Mouse (Mus musculus) CH12.LX (cell line): Measurements from ENCODE around the gene Fam207a. TPM values are rescaled to one million over a fixed set of nuclear protein-coding genes. Genes with fewer than 3 reads are reported as not detected.

Experiments
- DNase-seq: peaks from one replicate; pipeline ENCODE4 v3.0.0-alpha.2; 2013; ENCODE audit errors: extremely low read depth
- H3K27ac ChIP-seq: 2 replicates; pipeline ENCODE4 v1.5.1; 2012; ENCODE audit warnings: low read depth, mild to moderate bottlenecking, control low read depth, moderate library complexity; ENCODE audit not compliant: insufficient read depth
- H3K27me3 ChIP-seq: replicated peaks from 2 replicates; pipeline ENCODE3; 2012; ENCODE audit warnings: inconsistent platforms
- H3K36me3 ChIP-seq, 2 experiments: replicated peaks in 1 of 2; 2 replicates each; pipeline versions ENCODE3 to v1.6.1; 2012; ENCODE audit warnings: inconsistent platforms in 1 of 2, low read length in 1 of 2, mild to moderate bottlenecking in 1 of 2, mixed read lengths in 1 of 2, moderate library complexity in 1 of 2; ENCODE audit not compliant: control insufficient read depth in 1 of 2, insufficient read depth in 1 of 2
- H3K4me1 ChIP-seq, 2 experiments: 2 replicates each; pipeline ENCODE4 v1.6.1; 2012; ENCODE audit warnings: inconsistent platforms in 1 of 2, moderate library complexity in 1 of 2; ENCODE audit not compliant: insufficient read depth in 2 of 2, control insufficient read depth in 1 of 2
- H3K4me2 ChIP-seq: 2 replicates; pipeline ENCODE4 v1.6.1; 2012; ENCODE audit warnings: low read depth, mild to moderate bottlenecking, control low read depth; ENCODE audit not compliant: poor library complexity, insufficient read depth, severe bottlenecking
- H3K4me3 ChIP-seq, 3 experiments: fragments of 150-350 bp in 1 of 3; sonication (generic) in 1 of 3; replicated peaks in 1 of 3; 2 replicates each; pipeline versions ENCODE3 to v1.5.1; 2011 to 2012; ENCODE audit warnings: low read depth in 2 of 3, low read length in 2 of 3, mild to moderate bottlenecking in 2 of 3, moderate library complexity in 2 of 3, control low read depth in 1 of 3, improper control_type of control experiment in 1 of 3, inconsistent platforms in 1 of 3, mixed read lengths in 1 of 3; ENCODE audit not compliant: poor library complexity in 1 of 3
- H3K79me2 ChIP-seq: replicated peaks from 2 replicates; pipeline ENCODE4 v1.6.1; 2012; ENCODE audit warnings: mild to moderate bottlenecking, moderate library complexity; ENCODE audit not compliant: control insufficient read depth, poor library complexity, insufficient read depth, severe bottlenecking; ENCODE audit errors: extremely low read depth
- H3K9ac ChIP-seq: 2 replicates; pipeline ENCODE4 v1.6.1; 2012; ENCODE audit warnings: low read depth, mild to moderate bottlenecking, control low read depth, moderate library complexity; ENCODE audit not compliant: insufficient read depth
- H3K9me3 ChIP-seq: replicated peaks from 2 replicates; pipeline ENCODE3; 2012; ENCODE audit warnings: low read length, inconsistent platforms, mixed read lengths
- CHD1 ChIP-seq: IDR thresholded peaks from 2 replicates; pipeline ENCODE4 v1.6.1; 2012; ENCODE audit warnings: low read depth, low read length, improper control_type of control experiment, inconsistent platforms
- GABPA ChIP-seq: IDR thresholded peaks from 2 replicates; pipeline ENCODE4 v1.6.1; 2012; ENCODE audit warnings: low read depth, low read length, improper control_type of control experiment, inconsistent platforms; ENCODE audit not compliant: insufficient replicate concordance
- HCFC1 ChIP-seq: IDR thresholded peaks from 2 replicates; pipeline ENCODE4 v1.6.1; 2012; ENCODE audit warnings: low read depth, mild to moderate bottlenecking, inconsistent platforms, low read length, improper control_type of control experiment
- IRF4 ChIP-seq: IDR thresholded peaks from 2 replicates; pipeline ENCODE4 v1.6.1; 2014; ENCODE audit warnings: low read depth, mild to moderate bottlenecking, inconsistent platforms, low read length, improper control_type of control experiment
- MAFK ChIP-seq: IDR thresholded peaks from 2 replicates; pipeline ENCODE4 v1.6.1; 2011; ENCODE audit warnings: low read length, improper control_type of control experiment; ENCODE audit not compliant: insufficient replicate concordance
- MEF2A ChIP-seq: IDR thresholded peaks from 2 replicates; pipeline ENCODE4 v1.6.1; 2014; ENCODE audit warnings: low read depth, mild to moderate bottlenecking, inconsistent platforms, low read length, improper control_type of control experiment, borderline replicate concordance
- TCF12 ChIP-seq: IDR thresholded peaks from 2 replicates; pipeline ENCODE4 v1.6.1; 2014; ENCODE audit warnings: low read depth, mild to moderate bottlenecking, inconsistent platforms, low read length, improper control_type of control experiment
- USF2 ChIP-seq: conservative IDR thresholded peaks from 2 replicates; pipeline ENCODE4 v1.6.1; 2011; ENCODE audit warnings: low read depth, low read length, improper control_type of control experiment
- ZC3H11A ChIP-seq: IDR thresholded peaks from 2 replicates; pipeline ENCODE4 v1.6.1; 2012; ENCODE audit warnings: low read depth, mild to moderate bottlenecking, inconsistent platforms, low read length, improper control_type of control experiment
- ZKSCAN1 ChIP-seq: IDR thresholded peaks from 2 replicates; pipeline ENCODE4 v1.6.1; 2012; ENCODE audit warnings: low read depth, inconsistent platforms, low read length, improper control_type of control experiment, borderline replicate concordance
- ZNF384 ChIP-seq: IDR thresholded peaks from 2 replicates; pipeline ENCODE4 v1.6.1; 2012; ENCODE audit warnings: low read depth, low read length, improper control_type of control experiment, inconsistent platforms
- dilution Hi-C: fragments of 300-500 bp; cut with MboI; formaldehyde crosslinking; loops from 2 replicates; pipeline ENCODE4 v1.14.3; 2020; ENCODE audit warnings: low sequenced_read_pairs; ENCODE audit not compliant: extremely low pct_unique_long_range_greater_than_20kb, extremely low pct_ligation_motif_present
- in situ Hi-C: fragments of 300-500 bp; cut with MboI; formaldehyde crosslinking; loops from 3 replicates; pipeline ENCODE4 v1.14.3; 2019; ENCODE audit warnings: low sequenced_read_pairs, low pct_ligation_motif_present, low pct_unique_long_range_greater_than_20kb, mixed read lengths
- polyA plus RNA-seq: library from polyadenylated mRNA; unstranded; fragments of >175 nt; gene quantifications from 2 replicates; pipeline ENCODE4 v1.2.1, GENCODE M21; 2012; ENCODE audit warnings: low read depth; ENCODE audit not compliant: insufficient read length
- total RNA-seq, 2 experiments: library from RNA; depleted of rRNA; stranded (reverse); fragments of 300-350 nt in 1 of 2; fragments of >200 nt in 1 of 2; gene quantifications; 2 replicates each; pipeline ENCODE4 v1.2.3; 2012 to 2014

Gene Fam207a
- total and polyA plus RNA-seq, 3 experiments, result 43.1 to 65.4 (median 46.1) TPM

DNA sequence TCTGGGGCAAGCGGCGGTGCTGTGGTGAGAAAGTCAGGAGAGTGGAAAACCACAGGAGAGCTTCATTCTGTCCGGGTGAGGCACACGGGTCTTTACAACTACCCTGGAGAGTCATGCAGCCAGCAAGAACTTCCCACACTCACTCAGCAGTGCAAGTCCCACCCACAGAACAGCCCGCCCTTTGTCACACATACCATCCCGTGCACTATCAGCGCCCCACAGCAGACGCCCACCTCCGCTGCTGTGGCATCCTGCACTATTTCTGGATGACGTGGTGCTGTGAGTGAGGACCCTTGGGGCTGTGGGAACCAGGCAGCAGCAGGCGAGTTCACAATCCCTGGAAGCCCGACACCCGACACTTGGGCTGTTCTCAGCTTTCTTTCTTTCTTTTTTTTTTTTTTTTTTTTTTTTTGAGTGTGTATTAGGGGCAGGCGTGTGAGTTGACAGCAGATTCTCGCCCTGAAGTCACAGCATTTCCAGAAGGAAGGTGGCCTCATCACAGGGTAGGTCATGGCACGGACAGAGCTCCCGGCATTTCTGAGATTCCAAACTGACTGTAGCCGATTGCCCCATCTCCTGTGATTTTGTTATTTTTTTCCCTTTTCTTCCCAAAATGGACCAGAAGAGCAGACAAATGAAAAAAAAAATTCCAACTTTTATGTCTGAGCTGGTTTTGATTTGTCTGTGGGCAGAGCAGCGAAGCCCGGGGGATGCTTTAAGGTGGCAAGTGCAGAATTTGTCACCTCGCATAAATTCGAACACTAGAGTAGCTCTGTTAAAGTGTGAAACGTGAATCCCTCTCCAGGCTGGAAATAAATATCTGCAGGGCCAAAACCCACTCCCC, 66.0 kb downstream of the Fam207a start:
- H3K27me3 ChIP-seq, result peaks cover 49% of the 10 kb centered on the region
- dilution Hi-C loops (no loop called here), in situ Hi-C loops (no loop called here)
- H3K9ac ChIP-seq, result no peak overlapping the region
- no peak overlapping the region for H3K4me3 ChIP-seq
- no peak for DNase-seq
- H3K36me3 ChIP-seq, result no peaks in the 10 kb centered on the region
- H3K9me3 ChIP-seq, result peaks cover 12% of the 10 kb centered on the region
- H3K4me1 ChIP-seq, result peaks cover 0 to 3% of the 10 kb centered on the region in 2 experiments; a peak in 1 of 4 replicates
- no peak overlapping the region for H3K4me2 ChIP-seq
- no peak overlapping the region for H3K27ac ChIP-seq
- no peaks in the 10 kb centered on the region for H3K79me2 ChIP-seq
- TF ChIP-seq HCFC1 (no peak), USF2 (no peak), MEF2A (no peak), IRF4 (no peak), ZNF384 (no peak), TCF12 (no peak), CHD1 (no peak), ZKSCAN1 (no peak), MAFK (no peak)

DNA sequence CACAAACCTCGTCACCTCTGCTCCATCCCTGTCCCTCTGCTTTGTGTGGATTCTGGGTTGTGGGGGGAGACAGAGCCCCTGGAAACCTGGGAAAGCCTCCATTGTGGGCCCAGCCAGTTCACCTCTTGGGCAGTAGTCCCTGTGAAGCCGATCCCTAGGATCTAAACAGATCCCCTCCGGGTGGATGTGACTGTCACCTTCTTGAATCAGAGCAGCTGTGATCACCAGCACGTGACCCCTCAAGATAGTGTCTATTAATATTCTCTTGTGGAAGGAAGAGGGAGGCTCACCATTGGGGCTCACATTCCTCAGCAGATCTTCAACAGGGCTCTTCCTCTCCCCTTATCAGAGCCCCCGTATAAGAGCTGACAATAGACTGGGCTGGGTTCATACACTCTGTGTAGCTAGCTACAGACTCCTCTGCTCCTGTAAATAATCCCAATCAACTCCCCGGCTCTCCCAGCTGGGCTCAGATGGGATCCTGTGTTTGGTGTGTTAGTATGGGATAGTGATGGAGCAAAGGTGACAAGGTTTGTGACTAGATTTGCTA, 66.8 kb downstream of the Fam207a start:
- dilution Hi-C loops (no loop called here), in situ Hi-C loops (no loop called here)
- no peak for TF ChIP-seq USF2
- H3K9ac ChIP-seq, result no peak overlapping the region
- no peaks in the 10 kb centered on the region for H3K79me2 ChIP-seq
- H3K27me3 ChIP-seq, result peaks cover 42% of the 10 kb centered on the region
- H3K4me3 ChIP-seq, result no peak overlapping the region
- no peak overlapping the region for H3K27ac ChIP-seq
- no peaks in the 10 kb centered on the region for H3K36me3 ChIP-seq
- H3K4me1 ChIP-seq, result peaks cover 0 to 3% of the 10 kb centered on the region in 2 experiments; a peak in 1 of 4 replicates
- no peak overlapping the region for H3K4me2 ChIP-seq
- DNase-seq, result no peak
- peaks cover 12% of the 10 kb centered on the region for H3K9me3 ChIP-seq

DNA sequence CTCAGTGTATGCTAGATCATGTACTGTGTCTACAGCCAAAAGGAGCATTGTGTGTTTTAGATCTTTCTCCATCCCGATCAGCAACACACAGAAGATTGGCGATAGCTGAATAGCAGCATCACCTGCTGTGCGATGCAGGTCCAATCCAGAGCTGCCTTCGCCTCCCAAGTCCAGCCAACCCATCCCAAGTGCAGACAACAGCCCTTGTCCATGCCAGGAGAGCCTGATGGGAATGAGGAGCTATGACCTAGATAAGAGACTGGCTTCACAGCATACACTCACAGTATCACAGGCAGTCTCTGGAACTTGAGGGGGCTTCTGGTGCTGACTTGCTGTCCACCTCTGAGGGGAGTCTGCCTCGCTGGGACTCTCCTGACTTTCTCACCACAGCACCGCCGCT, 67.4 kb downstream of the Fam207a start:
- dilution Hi-C loops, result no loop called here
- Histone ChIP-seq H3K27me3 (peaks cover 39% of the 10 kb centered on the region), H3K4me2 (no peak overlapping the region), H3K9me3 (peaks cover 12% of the 10 kb centered on the region), H3K79me2 (no peaks in the 10 kb centered on the region), H3K9ac (no peak overlapping the region)
- in situ Hi-C loops, result no loop called here
- TF ChIP-seq GABPA, result no peak
- TF ChIP-seq ZC3H11A, result no peak
- TF ChIP-seq, all 38 proteins: peak for 0
- H3K27ac ChIP-seq, result no peak overlapping the region
- H3K4me1 ChIP-seq, result peaks cover 0 to 3% of the 10 kb centered on the region in 2 experiments; a peak in 1 of 4 replicates
- H3K4me3 ChIP-seq, result no peak overlapping the region
- no peaks in the 10 kb centered on the region for H3K36me3 ChIP-seq
- no peak for DNase-seq
